Mouse (Mus musculus) cerebellum, adult (tissue): ENCODE measurements around the gene Ftsj1.

Source experiments
- ATAC-seq: cut with Nextera tagmentation; 2 replicates; pipeline ENCODE4 v1.9.2; 2017; ENCODE audit warnings: mild to moderate bottlenecking, moderate library complexity, mixed read lengths; ENCODE audit not compliant: insufficient number of reproducible peaks, low FRiP score, low TSS enrichment

Ftsj1 gene

DNA sequence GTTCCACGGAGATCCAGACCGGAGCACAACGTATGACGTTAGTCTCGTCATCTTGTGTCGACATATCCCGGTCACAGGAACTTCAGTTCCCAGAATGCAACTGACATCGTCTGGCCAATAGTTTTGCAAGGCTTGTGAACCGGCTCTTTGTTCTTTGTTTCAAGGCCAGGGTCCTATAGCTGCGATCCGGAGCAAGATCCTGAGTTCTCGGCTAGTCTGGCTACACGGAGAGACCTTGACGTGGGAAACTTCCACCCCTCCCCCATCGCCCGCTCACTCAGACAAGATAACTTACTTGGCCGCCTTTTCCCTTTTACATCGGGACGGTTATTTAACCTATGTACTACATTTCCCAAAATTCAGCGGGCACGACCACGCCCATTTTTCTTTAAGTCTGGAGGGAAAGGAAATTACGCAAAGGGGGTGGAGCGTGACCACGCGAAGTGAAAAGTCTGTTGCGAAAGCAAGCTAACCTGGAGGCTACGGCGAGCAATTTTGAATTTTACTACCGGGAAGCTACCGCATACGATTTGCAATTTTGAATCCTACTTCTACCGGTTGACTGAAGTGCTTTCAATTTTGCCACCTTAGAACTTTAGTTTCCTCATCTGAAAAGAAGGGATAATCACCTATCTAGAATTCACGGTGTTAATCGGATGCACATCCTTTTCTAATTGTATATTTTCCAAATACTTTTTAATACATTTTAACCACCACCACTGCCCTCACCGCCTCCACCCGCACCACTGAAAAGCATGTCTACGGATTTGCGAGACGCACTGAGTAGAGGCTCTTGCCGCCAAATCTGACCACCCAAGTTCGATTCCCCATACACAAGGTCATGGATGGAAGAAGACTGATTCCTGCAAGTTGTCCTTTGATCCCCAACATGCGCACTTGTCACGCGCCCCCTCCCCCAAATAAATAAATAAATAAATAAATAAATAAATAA lies at the start of gene Ftsj1:
Gene Ftsj1 (minus strand): TSS at position 73 of the 952 bp plus-strand sequence.
- peak; percentile 90 for ATAC-seq

DNA sequence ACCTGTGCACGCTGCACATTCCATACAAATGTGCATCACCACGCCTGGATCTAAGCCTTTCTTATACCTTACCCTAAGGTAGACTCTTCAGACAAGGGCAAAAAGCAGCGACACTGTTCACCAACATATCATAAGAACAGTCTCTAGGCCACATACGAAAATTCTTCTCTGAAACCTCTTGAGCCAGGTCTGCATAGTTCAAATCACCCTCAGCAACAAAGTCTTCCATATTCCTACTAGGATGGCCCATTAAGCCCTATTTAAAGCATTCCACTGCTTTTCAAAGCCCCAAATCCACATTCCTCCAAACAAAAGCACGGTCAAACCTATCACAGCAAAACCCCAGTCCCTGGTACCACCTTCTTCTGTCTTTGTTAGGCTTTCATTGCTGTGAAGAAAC lies 36.4 kb upstream of the Ftsj1 start:
- no peak for ATAC-seq

GRCm38 (mm10) chrX:8274056-8274455 lies 21.9 kb upstream of the Ftsj1 start:
- no peak for ATAC-seq

DNA sequence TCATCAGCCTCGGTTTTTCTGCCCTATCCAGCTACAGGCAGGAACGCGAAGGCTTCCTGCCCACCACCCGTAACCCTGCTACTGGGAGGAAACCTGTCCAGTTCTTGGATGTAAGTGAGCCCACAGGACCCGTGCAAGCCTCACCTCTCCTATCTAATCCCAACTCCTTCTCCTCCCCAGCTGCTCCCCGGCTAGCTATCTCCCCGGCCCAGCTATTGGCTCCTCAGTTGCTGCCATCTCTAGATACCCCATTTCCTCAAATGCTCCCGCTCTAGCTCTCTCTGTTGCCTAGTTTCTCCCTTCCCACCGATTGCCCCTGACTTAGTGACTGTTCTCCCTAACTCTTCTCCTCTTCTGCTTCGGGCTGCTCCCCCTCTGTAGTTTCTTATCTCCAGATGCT lies 19.8 kb upstream of the Ftsj1 start:
- ATAC-seq, result no peak

DNA sequence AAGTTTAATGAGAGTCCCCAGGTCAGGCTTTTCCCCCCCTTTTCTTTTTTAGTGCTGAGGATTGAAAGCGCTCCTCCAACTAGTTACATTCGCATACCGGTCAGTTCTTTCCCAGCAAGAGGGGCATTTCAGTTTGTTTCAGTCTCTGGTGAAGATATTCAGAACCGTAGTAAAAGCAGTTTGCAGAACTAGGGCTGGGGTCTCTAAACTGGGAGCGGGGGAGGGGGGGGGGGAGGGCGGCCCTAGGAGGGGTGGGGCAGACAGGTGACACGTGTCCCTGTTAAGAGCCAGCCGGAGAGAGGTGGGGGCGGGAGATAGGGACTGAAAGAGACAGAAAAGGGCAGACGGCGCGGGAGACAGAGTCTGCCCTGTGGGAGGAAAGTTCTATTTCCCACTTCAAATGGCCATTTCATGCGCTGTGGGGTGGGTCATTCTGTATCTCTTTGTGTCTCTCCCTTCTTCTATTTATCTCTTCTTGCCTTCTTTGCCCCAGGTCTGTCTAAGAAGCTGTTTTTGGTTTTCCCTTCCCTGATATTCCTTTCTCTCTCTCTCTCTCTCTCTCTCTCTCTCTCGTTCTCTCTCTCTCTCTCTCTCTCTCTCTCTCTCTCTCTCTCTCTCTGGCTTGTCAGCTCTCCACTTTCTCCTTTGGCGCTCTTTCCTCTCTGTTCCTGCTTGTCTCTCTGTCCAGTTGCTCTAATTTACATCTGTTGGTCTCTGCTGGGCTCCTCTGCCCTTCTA lies 19.0 kb upstream of the Ftsj1 start, which contains the start of gene Slc38a5:
Gene Slc38a5 (plus strand): TSS at position 51 of the 738 bp plus-strand sequence.
- ATAC-seq, result no peak

DNA sequence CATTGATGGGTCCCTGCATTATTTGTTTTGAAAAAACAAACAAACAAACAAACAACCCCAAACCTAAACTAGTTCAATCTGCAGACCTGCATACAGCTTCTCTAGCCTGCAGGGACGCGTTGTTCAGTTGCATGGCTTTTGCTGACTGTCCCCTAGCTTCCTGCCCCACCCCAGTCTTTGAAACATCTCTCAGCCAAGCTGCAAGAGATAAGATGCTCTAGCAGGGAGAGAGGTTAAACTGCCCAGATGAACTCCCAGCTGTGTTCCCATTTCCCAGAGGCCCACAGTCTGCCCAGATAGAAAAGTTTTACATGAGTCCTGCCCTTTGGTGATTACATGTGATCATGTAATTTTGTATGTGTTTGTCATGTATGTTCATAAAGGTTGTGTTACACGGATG lies 12.0 kb upstream of the Ftsj1 start:
- no peak for ATAC-seq

DNA sequence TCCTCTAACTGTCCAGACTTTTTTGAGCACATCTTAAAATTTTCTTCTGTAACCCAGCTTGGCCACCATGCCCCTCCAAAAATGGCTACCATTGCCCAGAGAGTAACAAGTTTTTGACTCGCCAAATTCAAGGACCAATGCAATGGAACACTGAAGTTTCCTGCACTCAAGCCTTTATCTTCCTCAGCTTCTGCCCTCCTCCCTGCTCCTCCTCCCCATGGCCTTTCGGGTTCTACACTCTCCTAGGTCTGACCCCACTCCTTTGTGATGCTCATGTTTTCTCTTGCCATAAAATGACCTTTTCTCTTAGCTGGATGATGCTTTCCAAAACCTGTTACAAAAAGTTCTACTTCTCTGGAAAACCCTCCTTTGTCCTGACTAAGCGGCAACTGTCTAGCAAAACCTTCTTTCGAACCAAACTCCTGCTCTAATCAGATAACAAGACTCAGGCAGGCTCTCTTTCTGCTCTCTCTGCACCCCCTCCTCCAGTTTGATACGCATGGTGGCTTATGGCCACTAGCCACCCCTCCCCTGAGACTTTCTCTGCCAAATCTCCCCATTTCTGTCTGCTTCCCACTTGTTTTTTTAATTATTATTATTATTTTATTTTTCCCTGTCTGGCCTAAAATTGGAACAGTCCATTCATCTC lies 11.1 kb upstream of the Ftsj1 start:
- ATAC-seq, result no peak

DNA sequence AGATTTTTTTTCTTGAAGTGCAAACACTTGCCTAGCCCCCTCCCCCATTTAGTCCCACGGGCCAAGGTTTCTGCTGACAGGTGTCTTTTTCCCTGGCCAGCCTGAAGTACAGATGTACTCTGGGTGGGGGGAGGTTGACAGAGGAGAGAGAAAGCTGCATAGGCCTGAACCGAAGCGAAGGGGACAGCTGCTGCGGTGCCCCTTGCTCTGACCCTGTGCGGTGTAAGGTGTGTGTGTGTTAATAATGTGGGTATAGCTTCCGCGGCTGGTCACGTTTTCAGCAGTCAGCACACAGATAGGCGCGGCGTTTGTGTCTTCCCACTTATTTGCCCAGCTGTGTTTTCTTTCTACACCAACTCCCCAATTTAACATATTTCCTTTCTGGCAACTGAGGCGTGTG lies 7.3 kb upstream of the Ftsj1 start:
- no peak for ATAC-seq

DNA sequence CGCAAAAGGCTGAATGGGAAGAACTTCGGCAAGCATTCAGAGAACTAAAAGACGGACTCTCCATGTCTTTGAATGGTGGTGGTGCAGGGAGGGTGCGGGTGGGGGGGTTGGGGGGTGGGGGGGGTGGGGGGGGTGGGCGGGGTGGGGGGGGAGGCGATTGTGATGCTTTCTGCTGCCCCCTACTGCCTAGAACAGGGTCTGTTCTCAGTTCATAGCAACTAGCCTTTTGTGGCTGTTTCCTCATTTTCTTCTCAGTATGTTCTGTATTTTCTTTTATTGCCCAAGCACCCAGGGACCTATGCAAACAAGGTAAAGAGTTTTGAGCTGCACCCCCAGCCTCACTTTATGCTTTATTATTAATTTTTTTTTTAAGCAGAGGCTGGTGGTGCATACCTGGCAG lies 3.6 kb upstream of the Ftsj1 start:
- ATAC-seq, result no peak

- ATAC-seq, result no peak
Observed at GRCm38 (mm10) chrX:8253711-8254110, 1.5 kb upstream of the Ftsj1 start.

DNA sequence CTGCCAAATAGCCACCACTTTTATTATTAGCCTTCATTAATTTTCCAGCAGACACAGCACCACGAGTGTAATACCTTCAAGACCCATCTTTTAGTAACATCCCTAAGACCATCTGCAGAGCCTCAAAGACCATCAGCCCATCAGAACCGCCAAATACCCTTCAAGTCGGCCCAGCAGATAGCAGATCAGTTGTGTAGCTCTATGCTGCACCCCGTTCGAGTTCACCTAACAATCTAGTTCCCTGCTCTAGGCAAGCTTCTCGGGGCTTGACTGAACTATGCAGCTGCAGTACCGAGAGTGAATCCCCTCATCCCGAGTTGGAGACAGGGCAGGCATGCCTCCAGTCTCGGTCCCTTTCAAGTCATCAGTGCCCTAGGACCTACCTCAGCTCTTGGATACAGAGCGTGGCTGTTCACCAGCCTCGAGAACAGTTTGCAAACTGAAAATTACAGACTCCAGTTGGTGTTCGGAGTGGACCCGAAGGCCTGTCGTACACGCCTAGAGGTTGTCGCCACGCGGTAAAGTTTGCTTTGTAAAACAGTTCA lies 345 bp downstream of the Ftsj1 start:
- no peak for ATAC-seq

DNA sequence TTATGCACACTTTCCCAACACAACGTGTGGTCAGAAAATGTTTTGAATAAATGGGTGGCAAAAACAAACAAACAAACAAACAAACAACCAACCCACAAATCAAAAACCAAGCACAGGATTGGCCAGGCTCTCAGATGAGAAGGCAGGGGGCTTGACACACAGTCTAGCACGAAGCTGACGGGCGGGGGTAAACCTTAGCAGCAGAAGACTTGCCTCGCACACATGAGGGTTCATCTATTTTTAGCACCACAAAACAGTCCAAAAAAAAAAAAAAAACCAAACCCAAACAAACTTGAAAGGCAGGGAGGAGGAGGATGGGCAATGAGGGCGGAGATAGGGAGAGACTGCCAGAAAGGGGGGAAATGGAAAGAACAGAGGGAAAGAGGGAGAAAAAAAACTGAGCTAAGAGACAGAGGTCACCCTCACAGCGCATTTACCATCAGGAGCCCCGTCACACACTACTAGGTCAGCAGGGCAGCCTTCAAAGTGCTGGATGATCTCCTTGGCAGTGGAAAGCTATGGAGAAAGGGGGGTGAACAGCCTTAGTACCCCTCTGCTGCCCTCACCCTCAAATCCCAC lies 3.6 kb downstream of the Ftsj1 start:
- ATAC-seq, result no peak

DNA sequence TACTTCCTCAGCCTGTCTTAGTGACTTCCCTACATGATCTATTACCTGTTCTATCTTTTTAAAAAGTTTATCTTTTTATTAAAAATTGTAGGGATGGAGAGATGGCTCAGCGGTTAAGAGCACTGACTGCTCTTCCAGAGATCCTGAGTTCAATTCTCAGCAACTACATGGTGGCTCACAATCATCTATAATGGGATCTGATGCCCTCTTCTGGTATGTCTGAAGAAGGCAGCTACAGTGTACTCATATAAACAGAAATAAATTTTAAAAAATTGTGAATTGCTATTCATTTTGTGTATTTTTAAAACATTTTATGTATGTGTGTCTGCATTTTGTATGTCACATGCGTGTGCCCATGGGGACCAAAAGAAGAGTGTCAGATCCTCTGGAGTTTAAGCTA lies 4.5 kb downstream of the Ftsj1 start:
- ATAC-seq, result no peak

DNA sequence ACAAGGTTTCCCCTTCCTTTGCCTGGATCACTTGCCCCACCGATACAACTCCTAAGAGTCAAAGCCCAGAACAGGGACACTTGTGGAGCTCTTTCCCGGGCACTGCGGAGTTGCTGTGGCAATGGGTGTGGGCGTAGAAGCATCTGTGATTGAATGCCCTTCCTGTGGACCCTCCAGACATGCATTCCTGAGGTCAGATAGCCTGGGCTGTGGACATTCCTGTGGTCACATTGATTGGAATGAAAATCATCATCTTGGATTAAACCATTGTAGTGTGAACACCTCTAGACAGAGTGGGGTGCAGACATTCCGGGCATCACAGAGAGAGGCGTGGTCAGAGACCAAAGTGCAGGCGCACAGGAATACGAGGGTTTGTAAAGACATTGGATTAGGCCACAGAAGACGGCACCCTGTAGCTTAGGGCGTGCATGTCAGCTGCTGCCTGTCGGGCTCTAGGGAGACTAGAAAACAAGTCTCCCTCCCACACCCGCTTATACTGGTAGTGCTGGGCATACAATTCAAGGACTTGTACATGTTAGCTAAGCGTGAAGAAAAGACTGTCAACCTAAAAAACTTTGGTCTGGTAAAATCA lies 13.3 kb downstream of the Ftsj1 start:
- ATAC-seq, result no peak

DNA sequence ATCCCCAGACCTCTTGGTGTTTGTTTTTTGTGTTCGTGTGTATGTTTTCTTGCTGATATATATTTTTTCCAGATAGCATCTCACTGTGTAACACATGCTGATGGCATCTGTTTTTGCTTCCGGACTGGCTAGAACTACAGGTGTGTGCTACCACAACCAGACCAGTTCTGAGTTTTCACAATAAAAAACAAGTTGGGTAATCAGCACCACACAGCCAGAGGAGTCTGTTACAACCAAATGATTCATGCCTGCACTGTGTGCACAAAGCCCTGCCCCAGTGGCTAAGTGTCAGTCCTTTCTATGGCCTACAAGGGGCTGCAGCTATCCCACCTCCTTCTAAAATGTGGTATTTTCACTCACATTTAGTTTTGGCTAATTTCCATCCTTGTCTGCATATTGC lies 15.5 kb downstream of the Ftsj1 start:
- no peak for ATAC-seq

- no peak for ATAC-seq
Observed at GRCm38 (mm10) chrX:8233602-8234001, 18.6 kb downstream of the Ftsj1 start.

GRCm38 (mm10) chrX:8230272-8230671 lies 21.9 kb downstream of the Ftsj1 start:
- no peak for ATAC-seq

DNA sequence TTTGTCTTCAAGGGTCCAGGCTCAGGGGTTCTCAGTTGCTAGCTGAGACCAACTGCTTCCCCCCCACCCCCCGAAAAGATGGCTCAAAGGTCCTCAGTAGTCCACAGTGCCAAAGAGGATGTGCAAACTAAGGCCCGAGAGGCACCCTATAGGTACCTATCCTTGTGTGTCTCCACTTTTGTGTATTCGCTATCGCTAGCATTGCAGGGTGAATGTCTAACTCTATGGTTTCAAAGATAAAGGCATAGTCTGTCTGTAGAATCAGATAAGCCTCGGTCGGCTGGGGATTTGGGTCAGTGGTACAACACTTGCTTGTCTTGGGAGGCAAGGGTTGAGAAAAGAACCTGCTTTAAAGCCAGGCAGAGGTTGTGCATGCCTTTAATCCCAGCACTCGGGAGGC lies 28.7 kb downstream of the Ftsj1 start:
- no peak for ATAC-seq

- ATAC-seq, result peak; percentile 40; the same call in 1 of the 2 replicates
Observed at GRCm38 (mm10) chrX:8222678-8223421, 29.4 kb downstream of the Ftsj1 start.
